Mouse (Mus musculus): ENCODE measurements at regions not wholly inside any gene's neighbourhood (a gene's known extent, or its start where the extent isn't known, plus 50 kb on each side); places are given as distances from the start of the nearest gene placed in this dataset.

- TF ChIP-seq POLR2A (IDR thresholded peaks at IDR 0.05; ENCODE audit: control insufficient read depth, extremely low read depth, insufficient read depth, low read length, poor library complexity), result no peak
- TF ChIP-seq CTCF (IDR thresholded peaks at IDR 0.05; ENCODE audit: borderline replicate concordance, control insufficient read depth, extremely low read depth, insufficient read depth, low read length, poor library complexity), result no peak
- Histone ChIP-seq H3K4me3 (ENCODE audit: control insufficient read depth, insufficient read depth, low read length) (no peak overlapping the region), H3K4me1 (replicated peaks; ENCODE audit: control insufficient read depth, insufficient read depth, low read length) (no peaks in the 10 kb centered on the region), H3K36me3 (ENCODE audit: control insufficient read depth, insufficient read depth, low read length) (no peaks in the 10 kb centered on the region), H3K27me3 (ENCODE audit: control insufficient read depth, insufficient read depth, low read length) (no peaks in the 10 kb centered on the region), H3K27ac (ENCODE audit: control insufficient read depth, insufficient read depth, low read length) (no peak overlapping the region)
- no peak for DNase-seq
Observed at GRCm38 (mm10) chr13:26594313-26594712, 175.7 kb downstream of the Hdgfl1 start.

GRCm38 (mm10) chr13:26593750-26594149 is 176.2 kb downstream of the Hdgfl1 start:
- H3K4me1 ChIP-seq (replicated peaks; ENCODE audit: control insufficient read depth, insufficient read depth, low read length), result no peaks in the 10 kb centered on the region
- H3K27ac ChIP-seq (ENCODE audit: control insufficient read depth, insufficient read depth, low read length), result no peak overlapping the region
- H3K4me3 ChIP-seq (ENCODE audit: control insufficient read depth, insufficient read depth, low read length), result no peak overlapping the region
- DNase-seq, result no peak
- H3K27me3 ChIP-seq (ENCODE audit: control insufficient read depth, insufficient read depth, low read length), result no peaks in the 10 kb centered on the region
- H3K36me3 ChIP-seq (ENCODE audit: control insufficient read depth, insufficient read depth, low read length), result no peaks in the 10 kb centered on the region
- 97% methylated on average over 1 of the region's 1 CpGs for WGBS
- no peak for TF ChIP-seq POLR2A (IDR thresholded peaks at IDR 0.05; ENCODE audit: control insufficient read depth, extremely low read depth, insufficient read depth, low read length, poor library complexity)
- no peak for TF ChIP-seq CTCF (IDR thresholded peaks at IDR 0.05; ENCODE audit: borderline replicate concordance, control insufficient read depth, extremely low read depth, insufficient read depth, low read length, poor library complexity)

GRCm38 (mm10) chr13:26575890-26576543 is 193.9 kb downstream of the Hdgfl1 start:
- H3K36me3 ChIP-seq (ENCODE audit: control insufficient read depth, insufficient read depth, low read length), result no peaks in the 10 kb centered on the region
- 62% methylated on average over 2 of the region's 2 CpGs for WGBS

GRCm38 (mm10) chr13:26569422-26569821 is 200.5 kb downstream of the Hdgfl1 start:
- Histone ChIP-seq H3K27me3 (ENCODE audit: control insufficient read depth, insufficient read depth, low read length) (no peaks in the 10 kb centered on the region), H3K4me1 (replicated peaks; ENCODE audit: control insufficient read depth, insufficient read depth, low read length) (no peaks in the 10 kb centered on the region), H3K36me3 (ENCODE audit: control insufficient read depth, insufficient read depth, low read length) (no peaks in the 10 kb centered on the region), H3K27ac (ENCODE audit: control insufficient read depth, insufficient read depth, low read length) (no peak overlapping the region), H3K4me3 (ENCODE audit: control insufficient read depth, insufficient read depth, low read length) (no peak overlapping the region)
- DNase-seq, result no peak
- WGBS, result 93% methylated on average over 4 of the region's 4 CpGs
- TF ChIP-seq CTCF (IDR thresholded peaks at IDR 0.05; ENCODE audit: borderline replicate concordance, control insufficient read depth, extremely low read depth, insufficient read depth, low read length, poor library complexity) (no peak), POLR2A (IDR thresholded peaks at IDR 0.05; ENCODE audit: control insufficient read depth, extremely low read depth, insufficient read depth, low read length, poor library complexity) (no peak)

More at GRCm38 (mm10) chr13:26575890-26576543, 193.9 kb downstream of the Hdgfl1 start:
- Histone ChIP-seq H3K4me3 (ENCODE audit: control insufficient read depth, insufficient read depth, low read length) (no peak overlapping the region), H3K4me1 (replicated peaks; ENCODE audit: control insufficient read depth, insufficient read depth, low read length) (no peaks in the 10 kb centered on the region), H3K27me3 (ENCODE audit: control insufficient read depth, insufficient read depth, low read length) (no peaks in the 10 kb centered on the region), H3K27ac (ENCODE audit: control insufficient read depth, insufficient read depth, low read length) (no peak overlapping the region)
- TF ChIP-seq POLR2A (IDR thresholded peaks at IDR 0.05; ENCODE audit: control insufficient read depth, extremely low read depth, insufficient read depth, low read length, poor library complexity) (no peak), CTCF (IDR thresholded peaks at IDR 0.05; ENCODE audit: borderline replicate concordance, control insufficient read depth, extremely low read depth, insufficient read depth, low read length, poor library complexity) (no peak)
- no peak for DNase-seq

- TF ChIP-seq POLR2A (IDR thresholded peaks at IDR 0.05; ENCODE audit: control insufficient read depth, extremely low read depth, insufficient read depth, low read length, poor library complexity) (no peak), CTCF (IDR thresholded peaks at IDR 0.05; ENCODE audit: borderline replicate concordance, control insufficient read depth, extremely low read depth, insufficient read depth, low read length, poor library complexity) (no peak)
- Histone ChIP-seq H3K4me1 (replicated peaks; ENCODE audit: control insufficient read depth, insufficient read depth, low read length) (no peaks in the 10 kb centered on the region), H3K36me3 (ENCODE audit: control insufficient read depth, insufficient read depth, low read length) (no peaks in the 10 kb centered on the region), H3K27me3 (ENCODE audit: control insufficient read depth, insufficient read depth, low read length) (no peaks in the 10 kb centered on the region), H3K4me3 (ENCODE audit: control insufficient read depth, insufficient read depth, low read length) (no peak overlapping the region), H3K27ac (ENCODE audit: control insufficient read depth, insufficient read depth, low read length) (no peak overlapping the region)
- 86% methylated on average over 7 of the region's 7 CpGs for WGBS
- no peak for DNase-seq
Observed at GRCm38 (mm10) chr13:26564941-26565862, 204.8 kb downstream of the Hdgfl1 start.

DNA sequence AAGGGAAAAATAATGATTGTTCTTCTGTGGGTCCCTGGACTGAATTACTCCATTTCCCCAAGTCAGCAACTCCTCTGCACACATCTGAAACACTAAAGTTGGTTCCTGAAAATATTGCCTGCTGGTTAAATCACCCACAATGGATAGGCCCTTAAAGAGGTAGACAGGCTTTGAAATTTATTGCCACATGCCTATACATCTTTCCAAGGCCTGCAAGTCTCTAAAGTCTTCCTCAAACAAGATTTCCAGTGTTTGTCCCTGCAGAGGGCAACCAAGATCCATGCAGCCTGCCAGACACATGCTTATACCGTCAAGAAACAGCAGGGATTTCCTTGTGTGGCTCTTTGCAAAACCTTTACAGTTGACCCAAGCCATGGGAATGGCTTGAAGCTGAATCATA is 211.6 kb downstream of the Hdgfl1 start:
- Histone ChIP-seq H3K27me3 (ENCODE audit: control insufficient read depth, insufficient read depth, low read length) (no peaks in the 10 kb centered on the region), H3K36me3 (ENCODE audit: control insufficient read depth, insufficient read depth, low read length) (no peaks in the 10 kb centered on the region), H3K4me1 (replicated peaks; ENCODE audit: control insufficient read depth, insufficient read depth, low read length) (no peaks in the 10 kb centered on the region), H3K4me3 (ENCODE audit: control insufficient read depth, insufficient read depth, low read length) (no peak overlapping the region), H3K27ac (ENCODE audit: control insufficient read depth, insufficient read depth, low read length) (no peak overlapping the region)
- TF ChIP-seq CTCF (IDR thresholded peaks at IDR 0.05; ENCODE audit: borderline replicate concordance, control insufficient read depth, extremely low read depth, insufficient read depth, low read length, poor library complexity) (no peak), POLR2A (IDR thresholded peaks at IDR 0.05; ENCODE audit: control insufficient read depth, extremely low read depth, insufficient read depth, low read length, poor library complexity) (no peak)
- no peak for DNase-seq
- 79% methylated on average over 1 of the region's 1 CpGs for WGBS
